Mouse (Mus musculus): Measurements from ENCODE around the gene Vmn1r8. TPM values are rescaled to one million over a fixed set of nuclear protein-coding genes. Genes with fewer than 3 reads are reported as not detected.
"Not testable (repeated sequence)": the region's sequence is repeated elsewhere in the genome, so short reads cannot be mapped to it uniquely, and the experiment has no call there.

Gene Vmn1r8
- polyA plus RNA-seq (2012; ENCODE audit: insufficient read depth, low replicate concordance): not detected in 2 replicates

- Histone ChIP-seq H3K36me3 (replicated peaks; ENCODE audit: low read length) (no peaks in the 10 kb centered on the region), H3K27me3 (replicated peaks) (no peaks in the 10 kb centered on the region), H3K4me1 (no peaks in the 10 kb centered on the region), H3K9me3 (peaks cover 3% of the 10 kb centered on the region; the same call in 1 of the 2 replicates), H3K4me3 (replicated peaks) (no peak within 1 kb of the TSS)
- TF ChIP-seq GATA1 (IDR thresholded peaks at IDR 0.05; ENCODE audit: borderline replicate concordance, low read length): no peak
- no peak for TF ChIP-seq FLI1 (IDR thresholded peaks at IDR 0.05; ENCODE audit: low read length)
Measured at GRCm38 (mm10) chr6:57031984-57032383, at the start of gene Vmn1r8. Gene Vmn1r8, plus strand, starts transcription at chr6:57032284.

DNA sequence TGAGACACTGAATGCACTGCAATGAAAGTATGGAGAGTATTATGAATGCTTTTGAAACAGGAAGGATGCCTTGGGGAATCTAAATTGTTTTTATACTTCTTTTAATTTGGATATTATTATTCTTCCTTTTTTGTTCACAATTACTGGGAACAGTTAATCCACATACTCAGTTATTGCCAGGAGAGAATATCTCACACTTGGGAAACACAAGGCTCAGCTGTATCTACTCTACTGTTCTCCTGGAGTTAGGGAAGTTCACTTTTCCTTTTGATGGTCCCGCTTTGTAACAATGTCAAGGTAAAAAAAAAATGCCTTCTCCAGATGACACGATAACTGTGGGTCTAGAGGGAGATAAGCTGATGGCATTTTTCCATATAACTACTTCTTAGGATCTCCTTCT is 35.1 kb upstream of the Vmn1r8 start, which contains the start of gene Vmn1r6:
Gene Vmn1r6, plus strand, starts transcription at position 301 of the 400 bp plus-strand sequence.
- Histone ChIP-seq H3K9me3 (peaks cover 4% of the 10 kb centered on the region), H3K36me3 (replicated peaks; ENCODE audit: low read length) (no peaks in the 10 kb centered on the region), H3K4me3 (replicated peaks) (no peak within 1 kb of the TSS), H3K4me1 (no peaks in the 10 kb centered on the region), H3K27me3 (replicated peaks) (no peaks in the 10 kb centered on the region)
- TF ChIP-seq GATA1 (IDR thresholded peaks at IDR 0.05; ENCODE audit: borderline replicate concordance, low read length) (no peak), FLI1 (IDR thresholded peaks at IDR 0.05; ENCODE audit: low read length) (no peak)

DNA sequence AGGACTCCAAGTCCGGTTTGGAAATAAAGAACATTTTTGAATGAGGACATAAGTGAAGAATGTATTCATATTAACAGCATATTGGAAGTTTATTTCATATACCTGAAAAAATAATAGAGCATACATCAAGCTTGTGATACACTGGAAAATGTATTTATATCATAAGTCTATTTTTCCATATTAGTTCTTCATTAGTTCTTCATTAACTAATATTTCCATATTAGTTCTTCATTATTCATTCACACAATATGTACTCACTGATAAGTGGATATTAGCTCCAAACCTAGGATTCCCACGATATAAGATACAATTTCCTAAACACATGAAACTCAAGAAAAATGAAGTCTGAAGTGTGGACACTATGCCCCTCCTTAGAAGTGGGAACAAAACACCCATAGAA is 6.9 kb upstream of the Vmn1r8 start, which contains the start of gene Vmn1r7:
Gene Vmn1r7, minus strand, starts transcription at position 101 of the 400 bp plus-strand sequence.
- H3K27me3 ChIP-seq (replicated peaks); H3K4me1 ChIP-seq; H3K9me3 ChIP-seq; H3K4me3 ChIP-seq (replicated peaks); H3K36me3 ChIP-seq (replicated peaks; ENCODE audit: low read length): not testable (repeated sequence)

GRCm38 (mm10) chr6:57034674-57035073 is 2.6 kb downstream of the Vmn1r8 start:
- Histone ChIP-seq H3K27me3 (replicated peaks) (no peaks in the 10 kb centered on the region), H3K4me1 (no peaks in the 10 kb centered on the region), H3K36me3 (replicated peaks; ENCODE audit: low read length) (no peaks in the 10 kb centered on the region), H3K9me3 (no peaks in the 10 kb centered on the region), H3K4me3 (replicated peaks) (no peak overlapping the region)
- TF ChIP-seq FLI1 (IDR thresholded peaks at IDR 0.05; ENCODE audit: low read length) (no peak), GATA1 (IDR thresholded peaks at IDR 0.05; ENCODE audit: borderline replicate concordance, low read length) (no peak)

DNA sequence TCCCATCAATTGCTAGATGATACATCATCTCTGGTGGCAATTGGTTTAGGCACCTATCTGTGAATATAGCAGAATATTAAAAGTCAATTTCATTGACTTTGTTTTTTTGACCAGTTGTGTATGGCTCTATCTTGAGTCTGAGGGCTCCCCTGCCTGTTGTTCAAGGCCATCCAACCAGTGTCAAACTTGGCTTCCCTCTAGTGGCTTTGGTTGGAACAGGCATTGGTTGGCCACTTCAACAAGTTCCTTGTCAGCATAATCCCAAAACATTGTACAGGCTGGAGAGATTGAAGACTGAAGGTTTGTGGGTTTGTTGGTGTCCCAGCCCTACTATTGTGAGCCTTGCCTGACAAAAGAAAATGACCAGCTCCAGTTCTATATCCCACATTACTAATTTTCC is 31.6 kb downstream of the Vmn1r8 start:
- Histone ChIP-seq H3K27me3 (replicated peaks) (no peaks in the 10 kb centered on the region), H3K4me1 (no peaks in the 10 kb centered on the region)
- TF ChIP-seq GATA1 (IDR thresholded peaks at IDR 0.05; ENCODE audit: borderline replicate concordance, low read length): no peak
- TF ChIP-seq FLI1 (IDR thresholded peaks at IDR 0.05; ENCODE audit: low read length): no peak

GRCm38 (mm10) chr6:57066487-57066886 is 34.4 kb downstream of the Vmn1r8 start, which contains the start of gene Vmn1r9:
Gene Vmn1r9, plus strand, starts transcription at chr6:57066787.
- H3K4me3 ChIP-seq (replicated peaks): no peak within 1 kb of the TSS
- H3K36me3 ChIP-seq (replicated peaks; ENCODE audit: low read length): no peaks in the 10 kb centered on the region
- no peaks in the 10 kb centered on the region for H3K27me3 ChIP-seq (replicated peaks)
- no peaks in the 10 kb centered on the region for H3K9me3 ChIP-seq
- no peak for TF ChIP-seq FLI1 (IDR thresholded peaks at IDR 0.05; ENCODE audit: low read length)
- no peak for TF ChIP-seq GATA1 (IDR thresholded peaks at IDR 0.05; ENCODE audit: borderline replicate concordance, low read length)
- H3K4me1 ChIP-seq: no peaks in the 10 kb centered on the region

More for the DNA sequence above, 31.6 kb downstream of the Vmn1r8 start:
- H3K36me3 ChIP-seq (replicated peaks; ENCODE audit: low read length): no peaks in the 10 kb centered on the region
- no peak overlapping the region for H3K4me3 ChIP-seq (replicated peaks)
- no peaks in the 10 kb centered on the region for H3K9me3 ChIP-seq

Other genes starting within 250 kb of the Vmn1r8 start
- 0.78 and 2.1 TPM in 2 replicates for gene Kbtbd2, start 234.5 kb upstream of the Vmn1r8 start, polyA plus RNA-seq (2012; ENCODE audit: insufficient read depth, low replicate concordance)
- 0.94 TPM in 1 of 2 replicates, not detected in the other for gene Fkbp9, start 200.2 kb upstream of the Vmn1r8 start, polyA plus RNA-seq (2012; ENCODE audit: insufficient read depth, low replicate concordance)
- 96.8 and 108 TPM in 2 replicates for gene Nt5c3, start 108.4 kb upstream of the Vmn1r8 start, polyA plus RNA-seq (2012; ENCODE audit: insufficient read depth, low replicate concordance)
- gene Vmn1r4, start 108.3 kb upstream of the Vmn1r8 start, polyA plus RNA-seq (2012; ENCODE audit: insufficient read depth, low replicate concordance): not detected in 2 replicates
- not detected in 2 replicates for gene Vmn1r5, start 62.0 kb upstream of the Vmn1r8 start, polyA plus RNA-seq (2012; ENCODE audit: insufficient read depth, low replicate concordance)
- not detected in 2 replicates for gene Vmn1r6, start 35.0 kb upstream of the Vmn1r8 start, polyA plus RNA-seq (2012; ENCODE audit: insufficient read depth, low replicate concordance)
- not detected in 2 replicates for gene Vmn1r7, start 7.0 kb upstream of the Vmn1r8 start, polyA plus RNA-seq (2012; ENCODE audit: insufficient read depth, low replicate concordance)
- gene Vmn1r9, start 34.5 kb downstream of the Vmn1r8 start, polyA plus RNA-seq (2012; ENCODE audit: insufficient read depth, low replicate concordance): not detected in 2 replicates
- not detected in 2 replicates for gene Vmn1r10, start 77.2 kb downstream of the Vmn1r8 start, polyA plus RNA-seq (2012; ENCODE audit: insufficient read depth, low replicate concordance)
- gene Vmn1r11, start 101.2 kb downstream of the Vmn1r8 start, polyA plus RNA-seq (2012; ENCODE audit: insufficient read depth, low replicate concordance): not detected in 2 replicates
- gene Vmn1r12, start 124.6 kb downstream of the Vmn1r8 start, polyA plus RNA-seq (2012; ENCODE audit: insufficient read depth, low replicate concordance): not detected in 2 replicates
- not detected in 2 replicates for gene Vmn1r13, start 171.0 kb downstream of the Vmn1r8 start, polyA plus RNA-seq (2012; ENCODE audit: insufficient read depth, low replicate concordance)
- not detected in 2 replicates for gene Vmn1r14, start 199.4 kb downstream of the Vmn1r8 start, polyA plus RNA-seq (2012; ENCODE audit: insufficient read depth, low replicate concordance)
- not detected in 2 replicates for gene Vmn1r15, start 225.7 kb downstream of the Vmn1r8 start, polyA plus RNA-seq (2012; ENCODE audit: insufficient read depth, low replicate concordance)